Mouse (Mus musculus) midbrain, embryonic 15.5 days (tissue): Measurements from ENCODE around the gene Spns3. TPM values are rescaled to one million over a fixed set of nuclear protein-coding genes. Genes with fewer than 3 reads are reported as not detected.

Source experiments
- ATAC-seq: fragments of 200-750 bp; cut with Nextera tagmentation; replicated peaks from 2 replicates; pipeline ENCODE4 v1.8.0; 2017; ENCODE audit warnings: moderate TSS enrichment
- H3K27ac ChIP-seq: fragments of 300-500 bp; sonication (generic); 2 replicates; pipeline ENCODE4 v1.5.1; 2015; ENCODE audit warnings: mild to moderate bottlenecking, inconsistent platforms
- H3K27me3 ChIP-seq: fragments of 300-500 bp; sonication (generic); replicated peaks from 2 replicates; pipeline ENCODE4 v1.6.1; 2015; ENCODE audit warnings: inconsistent platforms
- H3K36me3 ChIP-seq: fragments of 300-500 bp; sonication (generic); replicated peaks from 2 replicates; pipeline ENCODE4 v1.6.1; 2015; ENCODE audit warnings: inconsistent platforms
- H3K4me1 ChIP-seq: fragments of 300-500 bp; sonication (generic); 2 replicates; pipeline ENCODE4 v1.6.1; 2015; ENCODE audit warnings: inconsistent platforms
- H3K4me2 ChIP-seq: fragments of 300-500 bp; sonication (generic); 2 replicates; pipeline ENCODE4 v1.6.1; 2015; ENCODE audit warnings: inconsistent platforms, mild to moderate bottlenecking, moderate library complexity
- H3K4me3 ChIP-seq: fragments of 300-500 bp; sonication (generic); 2 replicates; pipeline ENCODE4 v1.5.1; 2015; ENCODE audit warnings: mild to moderate bottlenecking, inconsistent platforms
- H3K9ac ChIP-seq: fragments of 300-500 bp; sonication (generic); 2 replicates; pipeline ENCODE4 v1.6.1; 2015; ENCODE audit warnings: mild to moderate bottlenecking, inconsistent platforms
- H3K9me3 ChIP-seq: fragments of 300-500 bp; sonication (generic); 2 replicates; pipeline ENCODE4 v1.6.1; 2016; ENCODE audit warnings: inconsistent platforms
- WGBS: fragments of 180-500 bp; shearing (Covaris S2); methylation state at CpG from one replicate; pipeline ENCODE4 v1.1.7; 2015; ENCODE audit warnings: mixed read lengths; 5-methylcytosine and 5-hydroxymethylcytosine counted together
- polyA plus RNA-seq: library from polyadenylated mRNA; unstranded; fragments of >200 nt; fragmentation: Nextera tagmentation; extraction: Ambion mirVana; gene quantifications from 2 replicates; pipeline ENCODE4 v1.2.1, GENCODE M21; 2015

The Spns3 gene
- polyA plus RNA-seq, 1 experiment from 2014 or later, result not detected

DNA sequence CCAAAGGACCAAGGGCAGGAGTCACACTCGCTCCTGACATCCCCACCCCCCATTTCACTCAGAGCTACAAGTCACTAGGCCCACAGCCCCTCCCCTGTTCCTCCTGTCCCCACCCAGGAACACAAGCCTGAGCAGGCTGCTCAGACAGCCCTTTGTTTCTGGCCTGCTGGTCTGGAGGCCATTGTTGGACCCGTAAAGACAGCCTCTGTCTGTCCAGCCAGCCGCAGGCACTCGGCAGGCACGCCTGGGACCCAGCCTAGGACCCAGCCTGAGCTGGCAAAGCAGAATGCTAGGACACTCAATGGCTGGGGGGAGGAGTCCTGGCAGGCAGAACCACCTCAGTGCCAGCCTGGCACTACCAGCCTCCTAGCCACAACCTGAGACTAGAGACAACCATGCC is 94.6 kb downstream of the Spns3 start:
- peaks cover 15% of the 10 kb centered on the region for H3K36me3 ChIP-seq
- H3K27me3 ChIP-seq, result no peaks in the 10 kb centered on the region
- no peak for ATAC-seq
- H3K4me3 ChIP-seq, result no peak overlapping the region
- no peak overlapping the region for H3K4me2 ChIP-seq
- no peak overlapping the region for H3K9ac ChIP-seq
- WGBS, result 28% methylated on average over 5 of the region's 5 CpGs
- no peaks in the 10 kb centered on the region for H3K9me3 ChIP-seq
- no peak overlapping the region for H3K27ac ChIP-seq
- H3K4me1 ChIP-seq, result no peaks in the 10 kb centered on the region

DNA sequence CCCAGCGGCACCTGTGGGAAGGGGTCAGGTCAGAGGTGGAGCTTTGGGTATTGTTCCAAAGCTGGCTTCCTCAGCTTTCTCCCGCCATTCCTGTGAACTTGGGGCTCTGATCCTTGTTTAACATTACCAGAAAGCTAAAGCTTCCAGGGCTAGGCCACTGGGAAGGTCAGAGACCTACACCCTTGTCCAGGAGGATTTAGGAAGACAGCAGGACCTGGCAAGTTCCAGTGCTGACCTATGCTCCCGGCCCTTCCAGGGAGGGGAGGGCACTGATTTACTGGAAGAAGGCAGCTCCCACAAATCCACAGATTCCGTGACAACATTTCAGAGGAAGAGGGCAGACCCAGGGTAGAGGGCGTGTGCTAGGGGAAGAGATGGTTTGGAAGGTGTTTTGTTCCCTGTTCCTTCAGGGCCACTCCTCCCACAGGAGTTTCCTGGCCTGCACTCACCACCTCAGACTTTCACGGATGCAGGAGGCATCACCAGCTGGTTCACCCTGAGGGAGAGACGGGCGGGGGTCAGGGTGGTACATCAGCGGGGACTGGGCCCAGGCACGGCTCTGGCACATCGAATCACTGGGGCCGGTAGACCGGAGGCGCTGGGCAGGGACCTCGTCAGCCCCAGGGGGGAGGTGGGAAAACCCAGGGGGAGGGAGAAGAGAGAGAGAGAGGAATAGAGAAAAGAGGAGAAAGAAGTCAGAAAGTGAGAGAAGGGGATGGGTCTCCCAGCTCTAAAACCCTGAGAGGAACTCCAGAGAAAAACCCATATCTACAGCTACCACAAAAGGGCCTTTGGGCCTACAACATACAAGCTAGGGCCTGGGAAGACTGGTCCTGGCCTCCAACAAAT is 97.0 kb downstream of the Spns3 start:
- H3K4me1 ChIP-seq, result no peaks in the 10 kb centered on the region
- no peaks in the 10 kb centered on the region for H3K27me3 ChIP-seq
- no peaks in the 10 kb centered on the region for H3K9me3 ChIP-seq
- H3K9ac ChIP-seq, result no peak overlapping the region
- 63% methylated on average over 15 of the region's 15 CpGs for WGBS
- H3K36me3 ChIP-seq, result peaks cover 37% of the 10 kb centered on the region
- H3K4me2 ChIP-seq, result no peak overlapping the region
- H3K4me3 ChIP-seq, result no peak overlapping the region
- no peak overlapping the region for H3K27ac ChIP-seq
- ATAC-seq, result no peak

DNA sequence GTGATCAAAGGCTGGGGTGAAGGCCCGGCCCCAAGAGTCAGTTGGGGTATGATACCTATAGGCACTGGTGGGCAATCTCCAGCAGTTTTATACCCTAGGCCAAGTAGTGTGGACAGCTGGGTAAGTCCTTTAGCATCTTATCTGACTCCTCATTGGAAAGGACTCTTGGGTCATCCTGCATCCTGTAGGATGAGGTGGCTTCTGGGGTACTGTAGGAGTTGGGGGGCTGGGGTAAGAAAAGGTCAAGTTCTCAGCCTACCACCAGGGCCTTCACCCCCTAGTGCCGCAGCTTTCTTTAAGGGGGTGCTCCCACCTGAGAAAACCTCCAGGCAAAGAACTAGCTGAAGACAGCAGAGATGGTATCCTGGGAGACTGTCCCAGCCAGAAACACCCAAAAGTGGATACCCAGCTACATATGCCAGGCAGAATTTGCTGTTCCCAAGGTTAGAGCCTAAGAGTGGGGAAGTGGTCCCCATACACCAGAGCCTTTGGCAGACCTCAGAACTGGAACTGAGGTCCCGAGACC is 98.1 kb downstream of the Spns3 start:
- no peak overlapping the region for H3K9ac ChIP-seq
- ATAC-seq, result no peak

DNA sequence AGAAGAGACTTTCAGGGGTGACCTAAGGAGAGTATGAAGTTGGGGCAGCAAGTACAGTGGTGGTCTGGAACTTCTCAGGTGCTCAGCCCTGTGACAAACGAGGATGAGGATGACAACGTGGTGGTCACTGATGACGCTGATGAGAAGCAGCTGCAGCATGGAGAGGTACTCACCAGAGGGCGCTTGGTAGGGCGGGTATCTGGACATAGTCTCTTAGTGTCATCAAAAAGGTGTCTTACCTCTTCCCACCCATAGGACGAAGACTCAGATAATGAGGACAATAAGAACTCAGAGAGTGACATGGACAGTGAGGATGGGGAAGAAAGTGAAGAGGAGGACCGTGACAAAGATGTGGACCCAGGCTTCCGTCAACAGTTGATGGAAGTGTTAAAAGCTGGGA is 102.8 kb downstream of the Spns3 start:
- no peak overlapping the region for H3K27ac ChIP-seq
- ATAC-seq, result no peak
- peaks cover 92% of the 10 kb centered on the region for H3K36me3 ChIP-seq
- 89% methylated on average over 8 of the region's 8 CpGs for WGBS
- no peaks in the 10 kb centered on the region for H3K9me3 ChIP-seq
- H3K9ac ChIP-seq, result no peak overlapping the region
- peaks cover 5% of the 10 kb centered on the region for H3K4me1 ChIP-seq
- H3K27me3 ChIP-seq, result no peaks in the 10 kb centered on the region
- no peak overlapping the region for H3K4me2 ChIP-seq
- no peak overlapping the region for H3K4me3 ChIP-seq

More for the DNA sequence above, 98.1 kb downstream of the Spns3 start:
- Histone ChIP-seq H3K9me3 (no peaks in the 10 kb centered on the region), H3K27ac (no peak overlapping the region), H3K36me3 (peaks cover 48% of the 10 kb centered on the region), H3K4me1 (no peaks in the 10 kb centered on the region), H3K4me2 (no peak overlapping the region), H3K4me3 (no peak overlapping the region), H3K27me3 (no peaks in the 10 kb centered on the region)
- 90% methylated on average over 3 of the region's 3 CpGs for WGBS

DNA sequence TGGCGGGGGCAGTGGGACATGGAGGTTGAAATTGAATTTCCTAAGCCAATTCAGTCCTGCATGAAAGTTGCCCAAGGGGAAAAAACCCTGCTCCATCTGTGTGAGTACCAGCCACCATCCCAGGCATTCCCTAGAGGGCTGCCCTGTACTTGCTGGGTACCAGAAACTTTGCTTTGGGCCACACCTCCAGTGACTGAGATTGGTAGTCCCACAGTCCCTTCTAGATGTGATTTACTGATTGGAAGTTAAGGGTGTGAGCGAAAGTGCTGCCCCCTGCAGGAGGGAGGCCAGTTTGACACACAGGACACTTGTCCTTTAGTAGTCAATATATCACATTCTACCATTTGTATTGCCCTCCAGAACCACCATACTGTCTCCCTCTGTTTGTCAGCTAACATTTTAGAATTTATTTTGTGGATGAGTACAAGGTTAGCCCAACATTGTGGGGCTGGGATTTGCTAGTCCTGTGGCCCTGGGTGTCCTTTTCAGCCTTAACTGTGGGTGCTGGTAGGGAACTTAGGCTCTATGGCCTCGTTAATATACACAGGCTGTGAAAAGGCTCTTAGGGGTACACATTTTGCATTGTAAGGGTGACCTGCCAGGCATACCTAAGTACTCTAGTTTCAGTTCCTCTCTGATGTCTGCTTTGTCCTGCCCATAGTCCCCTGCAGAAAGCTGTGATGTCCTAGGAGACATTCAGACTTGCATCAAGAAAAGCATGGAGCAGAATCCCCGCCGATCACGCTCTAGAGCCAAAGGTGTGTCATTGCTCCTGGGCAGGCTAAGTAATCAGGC is 103.8 kb downstream of the Spns3 start:
- peaks cover 84% of the 10 kb centered on the region for H3K36me3 ChIP-seq
- 89% methylated on average over 6 of the region's 6 CpGs for WGBS
- ATAC-seq, result no peak

More for the DNA sequence above, 103.8 kb downstream of the Spns3 start:
- no peak overlapping the region for H3K27ac ChIP-seq
- no peak overlapping the region for H3K4me3 ChIP-seq
- H3K9ac ChIP-seq, result no peak overlapping the region
- H3K9me3 ChIP-seq, result no peaks in the 10 kb centered on the region
- no peaks in the 10 kb centered on the region for H3K27me3 ChIP-seq
- peaks cover 14% of the 10 kb centered on the region for H3K4me1 ChIP-seq
- no peak overlapping the region for H3K4me2 ChIP-seq

Other genes starting within 250 kb of the Spns3 start
- 2.0 and 2.1 TPM in 2 replicates for gene Xaf1, start 248.9 kb downstream of the Spns3 start, polyA plus RNA-seq
- gene Fbxo39, start 236.1 kb downstream of the Spns3 start, polyA plus RNA-seq, result not detected in 2 replicates
- 9.7 and 11.2 TPM in 2 replicates for gene Tekt1, start 188.1 kb downstream of the Spns3 start, polyA plus RNA-seq
- gene Smtnl2, start 138.8 kb downstream of the Spns3 start, polyA plus RNA-seq, result 8.1 and 9.3 TPM in 2 replicates
- gene Ggt6, start 115.0 kb downstream of the Spns3 start, polyA plus RNA-seq, result not detected in 2 replicates
- gene Mybbp1a, start 109.2 kb downstream of the Spns3 start, polyA plus RNA-seq, result 67.5 and 69.4 TPM in 2 replicates
- 10.7 and 11.6 TPM in 2 replicates for gene Spns2, start 60.6 kb downstream of the Spns3 start, polyA plus RNA-seq
- gene Ube2g1, start 56.8 kb upstream of the Spns3 start, polyA plus RNA-seq, result 81.8 and 83.3 TPM in 2 replicates
- 28.2 and 31.8 TPM in 2 replicates for gene Ankfy1, start 139.5 kb upstream of the Spns3 start, polyA plus RNA-seq
- gene Cyb5d2, start 245.6 kb upstream of the Spns3 start, polyA plus RNA-seq, result 7.7 and 8.7 TPM in 2 replicates
- gene Zzef1, start 245.7 kb upstream of the Spns3 start, polyA plus RNA-seq, result 15.2 and 15.8 TPM in 2 replicates